Mouse (Mus musculus) hindbrain, embryonic 14.5 days (tissue): ENCODE measurements around the gene Pawr. TPM values are rescaled to one million over a fixed set of nuclear protein-coding genes. Genes with fewer than 3 reads are reported as not detected.

Source experiments
- ATAC-seq: fragments of 200-750 bp; cut with Nextera tagmentation; 2 replicates; pipeline ENCODE4 v1.8.0; 2017; ENCODE audit warnings: moderate number of reproducible peaks, mild to moderate bottlenecking, moderate TSS enrichment, moderate library complexity; ENCODE audit not compliant: low FRiP score
- DNase-seq: peaks from one replicate; pipeline ENCODE4 v3.0.0-alpha.2; 2015; ENCODE audit warnings: low spot score
- H3K27ac ChIP-seq: fragments of 300-500 bp; sonication (generic); 2 replicates; pipeline ENCODE4 v1.5.1; 2014; ENCODE audit warnings: mild to moderate bottlenecking, moderate library complexity
- H3K27me3 ChIP-seq: fragments of 300-500 bp; sonication (generic); 2 replicates; pipeline ENCODE4 v1.6.1; 2014; ENCODE audit warnings: mild to moderate bottlenecking, low read length, mixed read lengths; ENCODE audit not compliant: control insufficient read depth, insufficient read depth
- H3K36me3 ChIP-seq: fragments of 300-500 bp; sonication (generic); replicated peaks from 2 replicates; pipeline ENCODE4 v1.6.1; 2014; ENCODE audit not compliant: control insufficient read depth, insufficient read depth
- H3K4me1 ChIP-seq: fragments of 300-500 bp; sonication (generic); replicated peaks from 2 replicates; pipeline ENCODE4 v1.6.1; 2014; ENCODE audit warnings: antibody characterized with exemption, low read length, mixed read lengths; ENCODE audit not compliant: control insufficient read depth, insufficient read depth
- H3K4me2 ChIP-seq: fragments of 300-500 bp; sonication (generic); replicated peaks from 2 replicates; pipeline ENCODE4 v1.6.1; 2014; ENCODE audit warnings: mild to moderate bottlenecking, moderate library complexity
- H3K4me3 ChIP-seq: fragments of 300-500 bp; sonication (generic); replicated peaks from 2 replicates; pipeline ENCODE4 v1.5.1; 2014; ENCODE audit warnings: mild to moderate bottlenecking, low read length
- H3K9ac ChIP-seq: fragments of 300-500 bp; sonication (generic); 2 replicates; pipeline ENCODE4 v1.6.1; 2014
- H3K9me3 ChIP-seq: fragments of 300-500 bp; sonication (generic); 2 replicates; pipeline ENCODE4 v1.6.1; 2016; ENCODE audit warnings: low read length; ENCODE audit not compliant: control insufficient read depth
- WGBS: fragments of 180-500 bp; shearing (Covaris S2); extraction: QIAGEN DNeasy Blood & Tissue Kit; methylation state at CpG from one replicate; pipeline ENCODE4 v1.1.7; 2014; 5-methylcytosine and 5-hydroxymethylcytosine counted together
- polyA plus RNA-seq: library from polyadenylated mRNA; unstranded; fragments of >200 nt; fragmentation: Nextera tagmentation; extraction: Ambion mirVana; gene quantifications from 2 replicates; pipeline ENCODE4 v1.2.1, GENCODE M21; 2014

The Pawr gene
- polyA plus RNA-seq, 1 experiment from 2014 or later, result 4.3 TPM

- H3K9me3 ChIP-seq, result no peaks in the 10 kb centered on the region
- no peak overlapping the region for H3K4me3 ChIP-seq
- DNase-seq (no peak), ATAC-seq (no peak)
- WGBS, result 90% methylated on average over 12 of the region's 12 CpGs
- H3K9ac ChIP-seq, result no peak overlapping the region
- H3K4me2 ChIP-seq, result no peak overlapping the region
- H3K36me3 ChIP-seq, result no peaks in the 10 kb centered on the region
- no peaks in the 10 kb centered on the region for H3K4me1 ChIP-seq
- no peaks in the 10 kb centered on the region for H3K27me3 ChIP-seq
- no peak overlapping the region for H3K27ac ChIP-seq
These were observed 40.0 kb upstream of the Pawr start for GRCm38 (mm10) chr10:108291688-108292471.

GRCm38 (mm10) chr10:108292651-108293050, 39.3 kb upstream of the Pawr start:
- H3K27me3 ChIP-seq, result no peaks in the 10 kb centered on the region
- no peaks in the 10 kb centered on the region for H3K36me3 ChIP-seq
- ATAC-seq, result no peak
- H3K9ac ChIP-seq, result no peak overlapping the region
- H3K4me3 ChIP-seq, result no peak overlapping the region
- H3K4me1 ChIP-seq, result no peaks in the 10 kb centered on the region
- no peak overlapping the region for H3K4me2 ChIP-seq
- 86% methylated on average over 4 of the region's 4 CpGs for WGBS
- H3K27ac ChIP-seq, result no peak overlapping the region
- DNase-seq, result no peak
- H3K9me3 ChIP-seq, result no peaks in the 10 kb centered on the region

- H3K9ac ChIP-seq, result no peak overlapping the region
- WGBS, result 92% methylated on average over 16 of the region's 16 CpGs
- no peaks in the 10 kb centered on the region for H3K36me3 ChIP-seq
- no peaks in the 10 kb centered on the region for H3K27me3 ChIP-seq
- H3K4me3 ChIP-seq, result no peak overlapping the region
- ATAC-seq (no peak), DNase-seq (no peak)
- no peak overlapping the region for H3K27ac ChIP-seq
- H3K9me3 ChIP-seq, result no peaks in the 10 kb centered on the region
- H3K4me1 ChIP-seq, result no peaks in the 10 kb centered on the region
- H3K4me2 ChIP-seq, result no peak overlapping the region
These were observed 38.2 kb upstream of the Pawr start for GRCm38 (mm10) chr10:108293620-108294195.

- DNase-seq (no peak), ATAC-seq (no peak)
- Histone ChIP-seq H3K4me2 (no peak overlapping the region), H3K4me3 (no peak overlapping the region), H3K4me1 (no peaks in the 10 kb centered on the region), H3K9me3 (no peaks in the 10 kb centered on the region), H3K36me3 (no peaks in the 10 kb centered on the region), H3K27me3 (no peaks in the 10 kb centered on the region), H3K9ac (no peak overlapping the region), H3K27ac (no peak overlapping the region)
- WGBS, result 86% methylated on average over 7 of the region's 7 CpGs
These were observed 37.2 kb upstream of the Pawr start for GRCm38 (mm10) chr10:108294766-108295165.

GRCm38 (mm10) chr10:108296446-108296845, 35.5 kb upstream of the Pawr start:
- Histone ChIP-seq H3K4me1 (no peaks in the 10 kb centered on the region), H3K9me3 (no peaks in the 10 kb centered on the region)
- 91% methylated on average over 7 of the region's 7 CpGs for WGBS

GRCm38 (mm10) chr10:108298261-108298660, 33.7 kb upstream of the Pawr start:
- Histone ChIP-seq H3K9me3 (no peaks in the 10 kb centered on the region), H3K27ac (no peak overlapping the region), H3K27me3 (no peaks in the 10 kb centered on the region), H3K4me1 (no peaks in the 10 kb centered on the region), H3K36me3 (no peaks in the 10 kb centered on the region), H3K4me2 (no peak overlapping the region), H3K4me3 (no peak overlapping the region), H3K9ac (no peak overlapping the region)
- WGBS, result 96% methylated on average over 13 of the region's 13 CpGs
- no peak for DNase-seq
- ATAC-seq, result no peak

More at GRCm38 (mm10) chr10:108296446-108296845, 35.5 kb upstream of the Pawr start:
- DNase-seq (no peak), ATAC-seq (no peak)
- no peak overlapping the region for H3K4me2 ChIP-seq
- no peaks in the 10 kb centered on the region for H3K36me3 ChIP-seq
- H3K9ac ChIP-seq, result no peak overlapping the region
- no peaks in the 10 kb centered on the region for H3K27me3 ChIP-seq
- H3K4me3 ChIP-seq, result no peak overlapping the region
- H3K27ac ChIP-seq, result no peak overlapping the region

- Histone ChIP-seq H3K9me3 (no peaks in the 10 kb centered on the region), H3K27ac (no peak overlapping the region), H3K27me3 (no peaks in the 10 kb centered on the region), H3K9ac (no peak overlapping the region), H3K4me2 (no peak overlapping the region), H3K36me3 (no peaks in the 10 kb centered on the region), H3K4me3 (no peak overlapping the region), H3K4me1 (no peaks in the 10 kb centered on the region)
- ATAC-seq (no peak), DNase-seq (no peak)
- WGBS, result 81% methylated on average over 17 of the region's 17 CpGs
These were observed 32.9 kb upstream of the Pawr start for GRCm38 (mm10) chr10:108298841-108299545.

GRCm38 (mm10) chr10:108299828-108300227, 32.1 kb upstream of the Pawr start:
- H3K4me1 ChIP-seq, result no peaks in the 10 kb centered on the region
- H3K9ac ChIP-seq, result no peak overlapping the region
- H3K4me3 ChIP-seq, result no peak overlapping the region
- no peaks in the 10 kb centered on the region for H3K9me3 ChIP-seq
- H3K27ac ChIP-seq, result no peak overlapping the region
- ATAC-seq (no peak), DNase-seq (no peak)
- H3K36me3 ChIP-seq, result no peaks in the 10 kb centered on the region
- WGBS, result 86% methylated on average over 11 of the region's 11 CpGs
- H3K4me2 ChIP-seq, result no peak overlapping the region
- no peaks in the 10 kb centered on the region for H3K27me3 ChIP-seq

- Histone ChIP-seq H3K4me3 (no peak overlapping the region), H3K9ac (no peak overlapping the region), H3K27ac (no peak overlapping the region), H3K27me3 (no peaks in the 10 kb centered on the region), H3K4me1 (no peaks in the 10 kb centered on the region), H3K36me3 (no peaks in the 10 kb centered on the region), H3K4me2 (peak overlapping the region; percentile 38), H3K9me3 (no peaks in the 10 kb centered on the region)
- peak; percentile 57; the same call in 1 of the 2 replicates for ATAC-seq
- 12% methylated on average over 19 of the region's 19 CpGs for WGBS
- DNase-seq, result peak; percentile 92
These were observed 31.1 kb upstream of the Pawr start for GRCm38 (mm10) chr10:108300843-108301242.
